Mouse (Mus musculus): ENCODE measurements around the gene 4933407L21Rik. TPM values are rescaled to one million over a fixed set of nuclear protein-coding genes. Genes with fewer than 3 reads are reported as not detected.
"Not testable (repeated sequence)": the region's sequence is repeated elsewhere in the genome, so short reads cannot be mapped to it uniquely, and the experiment has no call there.

Gene 4933407L21Rik
- total RNA-seq, 2 experiments from 2014 or later = not detected

GRCm38 (mm10) chr1:85955150-85955549, 26.9 kb downstream of the 4933407L21Rik start:
- intact Hi-C loops (cut with DNase I) = no loop called here
- no peak for DNase-seq (ENCODE audit: low spot score)

GRCm38 (mm10) chr1:85957290-85957689, 29.0 kb downstream of the 4933407L21Rik start:
- intact Hi-C loops (cut with DNase I) = no loop called here
- DNase-seq (ENCODE audit: low spot score) = no peak

- intact Hi-C loops (cut with DNase I) = no loop called here
- DNase-seq (ENCODE audit: low spot score) = no peak
Measured at GRCm38 (mm10) chr1:85957942-85958619, 29.8 kb downstream of the 4933407L21Rik start.

GRCm38 (mm10) chr1:85959129-85959888, 31.0 kb downstream of the 4933407L21Rik start:
- DNase-seq (ENCODE audit: low spot score) = no peak
- intact Hi-C loops (cut with DNase I) = no loop called here

GRCm38 (mm10) chr1:85959889-85960276, 31.6 kb downstream of the 4933407L21Rik start:
- no peak for DNase-seq (ENCODE audit: low spot score)
- intact Hi-C loops (cut with DNase I) = no loop called here

- no peak for DNase-seq (ENCODE audit: low spot score)
- intact Hi-C loops (cut with DNase I) = no loop called here
Measured at GRCm38 (mm10) chr1:85960873-85961272, 32.6 kb downstream of the 4933407L21Rik start, which contains the start of gene Gpr55. Gpr55 (minus strand) TSS chr1:85961007.

- intact Hi-C loops (cut with DNase I) = no loop called here
- no peak for DNase-seq (ENCODE audit: low spot score)
Measured at GRCm38 (mm10) chr1:85962081-85962480, 33.8 kb downstream of the 4933407L21Rik start.

GRCm38 (mm10) chr1:85965856-85966255, 37.6 kb downstream of the 4933407L21Rik start:
- intact Hi-C loops (cut with DNase I) = no loop called here
- no peak for DNase-seq (ENCODE audit: low spot score)

GRCm38 (mm10) chr1:85969081-85969480, 40.8 kb downstream of the 4933407L21Rik start:
- intact Hi-C loops (cut with DNase I) = no loop called here
- no peak for DNase-seq (ENCODE audit: low spot score)

- intact Hi-C loops (cut with DNase I) = no loop called here
Measured at GRCm38 (mm10) chr1:85969519-85969918, 41.2 kb downstream of the 4933407L21Rik start.

GRCm38 (mm10) chr1:85971070-85971469, 42.8 kb downstream of the 4933407L21Rik start:
- intact Hi-C loops (cut with DNase I) = no loop called here
- no peak for DNase-seq (ENCODE audit: low spot score)

More at GRCm38 (mm10) chr1:85969519-85969918, 41.2 kb downstream of the 4933407L21Rik start:
- no peak for DNase-seq (ENCODE audit: low spot score)

GRCm38 (mm10) chr1:85972341-85972740, 44.1 kb downstream of the 4933407L21Rik start:
- intact Hi-C loops (cut with DNase I) = no loop called here
- no peak for DNase-seq (ENCODE audit: low spot score)

GRCm38 (mm10) chr1:85973468-85973877, 45.2 kb downstream of the 4933407L21Rik start:
- intact Hi-C loops (cut with DNase I) = no loop called here
- no peak for DNase-seq (ENCODE audit: low spot score)

GRCm38 (mm10) chr1:85977709-85978108, 49.4 kb downstream of the 4933407L21Rik start:
- no peak for DNase-seq (ENCODE audit: low spot score)
- intact Hi-C loops (cut with DNase I) = no loop called here

- no peak for DNase-seq (ENCODE audit: low spot score)
Measured at GRCm38 (mm10) chr1:85981738-85982357, 53.6 kb downstream of the 4933407L21Rik start.

GRCm38 (mm10) chr1:85985784-85986183, 57.5 kb downstream of the 4933407L21Rik start:
- no peak for DNase-seq (ENCODE audit: low spot score)
- intact Hi-C loops (cut with DNase I) = no loop called here

More at GRCm38 (mm10) chr1:85981738-85982357, 53.6 kb downstream of the 4933407L21Rik start:
- intact Hi-C loops (cut with DNase I) = no loop called here

- intact Hi-C loops (cut with DNase I) = no loop called here
Measured at GRCm38 (mm10) chr1:85988351-85988750, 60.1 kb downstream of the 4933407L21Rik start.

GRCm38 (mm10) chr1:85988882-85989281, 60.6 kb downstream of the 4933407L21Rik start:
- DNase-seq (ENCODE audit: low spot score); intact Hi-C loops (cut with DNase I): not testable (repeated sequence)

More at GRCm38 (mm10) chr1:85988351-85988750, 60.1 kb downstream of the 4933407L21Rik start:
- DNase-seq (ENCODE audit: low spot score) = no peak

Measured in heart, postnatal 25 days (tissue).